Mouse (Mus musculus) small intestine, adult 2 months (tissue): ENCODE data around the gene Gm17359.

Source experiments
- CTCF ChIP-seq: fragments of 200-500 bp; IDR thresholded peaks from 2 replicates; pipeline ENCODE4 v1.5.1; 2012; ENCODE audit warnings: low read depth, mild to moderate bottlenecking, control low read depth, inconsistent platforms, low read length, moderate library complexity, mixed read lengths; ENCODE audit not compliant: insufficient replicate concordance, insufficient read length; ENCODE audit errors: extremely low read depth
- POLR2A ChIP-seq: fragments of 200-500 bp; IDR thresholded peaks from 2 replicates; pipeline ENCODE4 v1.6.1; 2012; ENCODE audit warnings: low read depth, mild to moderate bottlenecking, control low read depth, inconsistent platforms, low read length, moderate library complexity

DNA sequence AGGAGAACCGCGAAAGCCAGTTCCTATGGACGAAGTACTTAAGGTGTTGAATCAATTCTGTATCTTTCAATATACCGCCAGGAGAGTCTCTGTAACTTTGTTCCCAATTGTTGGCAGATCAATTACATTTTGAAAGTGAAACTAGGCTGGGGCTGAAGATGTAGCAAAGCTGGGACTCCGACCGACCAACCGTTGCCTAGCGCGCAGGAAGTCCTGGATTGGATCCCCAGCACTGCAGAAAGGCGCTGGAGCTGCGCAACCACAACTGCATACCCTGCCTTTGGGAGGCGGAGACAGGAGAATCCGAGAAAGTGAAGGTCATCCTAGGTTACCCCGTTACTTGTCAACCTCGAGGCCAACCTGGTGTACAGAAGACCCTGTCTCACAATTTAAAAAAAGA is 37.1 kb upstream of the Gm17359 start:
- TF ChIP-seq CTCF, result no peak
- TF ChIP-seq POLR2A, result no peak
